Mouse (Mus musculus) myocyte (in vitro differentiated cells): ENCODE measurements around the gene Acer2. TPM values are rescaled to one million over a fixed set of nuclear protein-coding genes. Genes with fewer than 3 reads are reported as not detected.

Source experiments
- H3K27me3 ChIP-seq: one replicate; pipeline ENCODE4 v1.6.1; 2011; ENCODE audit not compliant: control insufficient read depth, insufficient read depth, insufficient read length
- H3K36me3 ChIP-seq: one replicate; pipeline ENCODE4 v1.6.1; 2011; ENCODE audit not compliant: control insufficient read depth, insufficient read depth
- H3K4me2 ChIP-seq: one replicate; pipeline ENCODE4 v1.6.1; 2011; ENCODE audit warnings: low read depth, control low read depth
- H3K4me3 ChIP-seq: one replicate; pipeline ENCODE4 v1.5.1; 2011; ENCODE audit warnings: mild to moderate bottlenecking, control low read depth, moderate library complexity
- H3K79me2 ChIP-seq: one replicate; pipeline ENCODE4 v1.6.1; 2011; ENCODE audit not compliant: control insufficient read depth, insufficient read depth
- H3ac ChIP-seq: one replicate; pipeline ENCODE4 v1.6.1; 2011; ENCODE audit not compliant: control insufficient read depth, insufficient read length
- CEBPB ChIP-seq: IDR thresholded peaks from 2 replicates; pipeline ENCODE4 v1.6.1; 2011; ENCODE audit warnings: mild to moderate bottlenecking, moderate library complexity; ENCODE audit not compliant: poor library complexity, insufficient read depth, severe bottlenecking
- E2F4 ChIP-seq: IDR thresholded peaks from one replicate; pipeline ENCODE4 v1.6.1; 2011; ENCODE audit warnings: mild to moderate bottlenecking, control low read depth, moderate library complexity; ENCODE audit not compliant: insufficient read depth
- MAX ChIP-seq: IDR thresholded peaks from one replicate; pipeline ENCODE4 v1.6.1; 2011; ENCODE audit warnings: low read depth, mild to moderate bottlenecking, control low read depth
- MYOD1 ChIP-seq, 3 experiments: IDR thresholded peaks; one replicate each; pipeline ENCODE4 v1.6.1; 2011; ENCODE audit warnings: control low read depth in 2 of 3, low read depth in 2 of 3, mild to moderate bottlenecking in 2 of 3, moderate library complexity in 1 of 3; ENCODE audit not compliant: insufficient read length in 2 of 3, control insufficient read depth in 1 of 3
- MYOG ChIP-seq, 3 experiments: IDR thresholded peaks; one replicate each; pipeline ENCODE4 v1.6.1; 2011; ENCODE audit warnings: control low read depth in 2 of 3, low read depth in 2 of 3, mild to moderate bottlenecking in 2 of 3; ENCODE audit not compliant: insufficient read length in 2 of 3, control insufficient read depth in 1 of 3, insufficient read depth in 1 of 3
- POLR2A ChIP-seq: IDR thresholded peaks from one replicate; pipeline ENCODE4 v1.6.1; 2011; ENCODE audit warnings: low read depth, mild to moderate bottlenecking, control low read depth, moderate library complexity; ENCODE audit not compliant: insufficient read length
- POLR2AphosphoS2 ChIP-seq: IDR thresholded peaks from one replicate; pipeline ENCODE4 v1.6.1; 2011; ENCODE audit warnings: low read depth, control low read depth; ENCODE audit not compliant: insufficient read length
- REST ChIP-seq: IDR thresholded peaks from one replicate; pipeline ENCODE4 v1.6.1; 2011; ENCODE audit warnings: mild to moderate bottlenecking, control low read depth, moderate library complexity; ENCODE audit not compliant: insufficient read depth, insufficient read length
- SRF ChIP-seq: IDR thresholded peaks from one replicate; pipeline ENCODE4 v1.6.1; 2011; ENCODE audit warnings: low read depth; ENCODE audit not compliant: control insufficient read depth, insufficient read length
- TCF12 ChIP-seq: IDR thresholded peaks from one replicate; pipeline ENCODE4 v1.6.1; 2011; ENCODE audit warnings: mild to moderate bottlenecking, control low read depth; ENCODE audit not compliant: poor library complexity, insufficient read depth, severe bottlenecking
- TCF3 ChIP-seq: IDR thresholded peaks from one replicate; pipeline ENCODE4 v1.6.1; 2011; ENCODE audit warnings: low read depth, control low read depth; ENCODE audit not compliant: insufficient read length
- USF1 ChIP-seq: IDR thresholded peaks from one replicate; pipeline ENCODE4 v1.6.1; 2011; ENCODE audit warnings: low read depth, mild to moderate bottlenecking, control low read depth, moderate library complexity
- polyA plus RNA-seq: library from polyadenylated mRNA; unstranded; fragments of >200 nt; fragmentation: generic; extraction: Trizol; gene quantifications from one replicate; pipeline ENCODE4 v1.2.1, GENCODE M21; 2012; ENCODE audit warnings: missing spikeins

Gene Acer2
- polyA plus RNA-seq, 1 experiment = 0.01 TPM

GRCm38 (mm10) chr4:86885790-86886159, 11.6 kb downstream of the Acer2 start:
- TF ChIP-seq MYOG (IDR thresholded peaks at IDR 0.05; ENCODE audit: control insufficient read depth in 1 of 3, insufficient read depth in 1 of 3, insufficient read length in 2 of 3, low read depth in 2 of 3) (no peak), E2F4 (no peak), TCF12 (no peak), POLR2A (no peak), MAX (no peak), CEBPB (no peak), USF1 (no peak), TCF3 (no peak), POLR2AphosphoS2 (no peak), SRF (no peak), REST (no peak), MYOD1 (IDR thresholded peaks at IDR 0.05; ENCODE audit: control insufficient read depth in 1 of 3, insufficient read length in 2 of 3, low read depth in 2 of 3) (no peak)
- no peaks in the 10 kb centered on the region for H3K79me2 ChIP-seq
- peak overlapping the region; percentile 19 for H3K4me2 ChIP-seq
- H3K4me3 ChIP-seq = no peak overlapping the region
- no peaks in the 10 kb centered on the region for H3K36me3 ChIP-seq
- H3ac ChIP-seq = no peak overlapping the region
- H3K27me3 ChIP-seq = peaks cover 10% of the 10 kb centered on the region

- TF ChIP-seq E2F4 = no peak
- TF ChIP-seq USF1 = no peak
- no peak for TF ChIP-seq MYOD1 (IDR thresholded peaks at IDR 0.05; ENCODE audit: control insufficient read depth in 1 of 3, insufficient read length in 2 of 3, low read depth in 2 of 3)
- no peak for TF ChIP-seq POLR2AphosphoS2
- TF ChIP-seq CEBPB = no peak
- Histone ChIP-seq H3K36me3 (no peaks in the 10 kb centered on the region), H3ac (no peak overlapping the region), H3K4me3 (no peak overlapping the region), H3K79me2 (no peaks in the 10 kb centered on the region), H3K4me2 (peak overlapping the region; percentile 19), H3K27me3 (peaks cover 10% of the 10 kb centered on the region)
Measured at GRCm38 (mm10) chr4:86886160-86886878, 12.1 kb downstream of the Acer2 start.

- Histone ChIP-seq H3K27me3 (peaks cover 10% of the 10 kb centered on the region), H3ac (no peak overlapping the region), H3K79me2 (no peaks in the 10 kb centered on the region), H3K4me3 (no peak overlapping the region), H3K36me3 (no peaks in the 10 kb centered on the region), H3K4me2 (no peak overlapping the region)
- no peak for TF ChIP-seq TCF12
- no peak for TF ChIP-seq MYOD1 (IDR thresholded peaks at IDR 0.05; ENCODE audit: control insufficient read depth in 1 of 3, insufficient read length in 2 of 3, low read depth in 2 of 3)
- no peak for TF ChIP-seq SRF
- TF ChIP-seq TCF3 = no peak
- no peak for TF ChIP-seq POLR2AphosphoS2
Measured at GRCm38 (mm10) chr4:86887879-86888278, 13.7 kb downstream of the Acer2 start.

GRCm38 (mm10) chr4:86897411-86897810, 23.2 kb downstream of the Acer2 start:
- Histone ChIP-seq H3K4me2 (no peak overlapping the region), H3K4me3 (no peak overlapping the region), H3K27me3 (peaks cover 5% of the 10 kb centered on the region), H3K36me3 (no peaks in the 10 kb centered on the region), H3K79me2 (no peaks in the 10 kb centered on the region), H3ac (no peak overlapping the region)
- TF ChIP-seq MYOG (IDR thresholded peaks at IDR 0.05; ENCODE audit: control insufficient read depth in 1 of 3, insufficient read depth in 1 of 3, insufficient read length in 2 of 3, low read depth in 2 of 3) = no peak
- TF ChIP-seq USF1 = no peak
- no peak for TF ChIP-seq TCF12
- TF ChIP-seq POLR2AphosphoS2 = no peak
- TF ChIP-seq REST = no peak
- TF ChIP-seq MAX = no peak
- no peak for TF ChIP-seq E2F4
- TF ChIP-seq MYOD1 (IDR thresholded peaks at IDR 0.05; ENCODE audit: control insufficient read depth in 1 of 3, insufficient read length in 2 of 3, low read depth in 2 of 3) = no peak
- TF ChIP-seq CEBPB = no peak
- TF ChIP-seq SRF = no peak
- no peak for TF ChIP-seq TCF3

- Histone ChIP-seq H3K4me2 (no peak overlapping the region), H3K79me2 (no peaks in the 10 kb centered on the region), H3K27me3 (peaks cover 5% of the 10 kb centered on the region), H3ac (no peak overlapping the region), H3K4me3 (no peak overlapping the region), H3K36me3 (no peaks in the 10 kb centered on the region)
- TF ChIP-seq CEBPB (no peak), MYOD1 (IDR thresholded peaks at IDR 0.05; ENCODE audit: control insufficient read depth in 1 of 3, insufficient read length in 2 of 3, low read depth in 2 of 3) (no peak), POLR2AphosphoS2 (no peak), TCF12 (no peak), POLR2A (no peak), REST (no peak), USF1 (no peak), MYOG (IDR thresholded peaks at IDR 0.05; ENCODE audit: control insufficient read depth in 1 of 3, insufficient read depth in 1 of 3, insufficient read length in 2 of 3, low read depth in 2 of 3) (no peak), E2F4 (no peak), SRF (no peak), MAX (no peak), TCF3 (no peak)
Measured at GRCm38 (mm10) chr4:86898791-86899474, 24.7 kb downstream of the Acer2 start.
